Mouse (Mus musculus) myocyte (in vitro differentiated cells): ENCODE results near the gene Wwox.

Experiments used
- CEBPB ChIP-seq: IDR thresholded peaks from 2 replicates; pipeline ENCODE4 v1.6.1; 2011; ENCODE audit warnings: mild to moderate bottlenecking, moderate library complexity; ENCODE audit not compliant: poor library complexity, insufficient read depth, severe bottlenecking
- MAX ChIP-seq: IDR thresholded peaks from one replicate; pipeline ENCODE4 v1.6.1; 2011; ENCODE audit warnings: low read depth, mild to moderate bottlenecking, control low read depth
- MYOG ChIP-seq, 3 experiments: IDR thresholded peaks; one replicate each; pipeline ENCODE4 v1.6.1; 2011; ENCODE audit warnings: control low read depth in 2 of 3, low read depth in 2 of 3, mild to moderate bottlenecking in 2 of 3; ENCODE audit not compliant: insufficient read length in 2 of 3, control insufficient read depth in 1 of 3, insufficient read depth in 1 of 3
- POLR2A ChIP-seq: IDR thresholded peaks from one replicate; pipeline ENCODE4 v1.6.1; 2011; ENCODE audit warnings: low read depth, mild to moderate bottlenecking, control low read depth, moderate library complexity; ENCODE audit not compliant: insufficient read length
- POLR2AphosphoS2 ChIP-seq: IDR thresholded peaks from one replicate; pipeline ENCODE4 v1.6.1; 2011; ENCODE audit warnings: low read depth, control low read depth; ENCODE audit not compliant: insufficient read length
- TCF12 ChIP-seq: IDR thresholded peaks from one replicate; pipeline ENCODE4 v1.6.1; 2011; ENCODE audit warnings: mild to moderate bottlenecking, control low read depth; ENCODE audit not compliant: poor library complexity, insufficient read depth, severe bottlenecking
- USF1 ChIP-seq: IDR thresholded peaks from one replicate; pipeline ENCODE4 v1.6.1; 2011; ENCODE audit warnings: low read depth, mild to moderate bottlenecking, control low read depth, moderate library complexity

DNA sequence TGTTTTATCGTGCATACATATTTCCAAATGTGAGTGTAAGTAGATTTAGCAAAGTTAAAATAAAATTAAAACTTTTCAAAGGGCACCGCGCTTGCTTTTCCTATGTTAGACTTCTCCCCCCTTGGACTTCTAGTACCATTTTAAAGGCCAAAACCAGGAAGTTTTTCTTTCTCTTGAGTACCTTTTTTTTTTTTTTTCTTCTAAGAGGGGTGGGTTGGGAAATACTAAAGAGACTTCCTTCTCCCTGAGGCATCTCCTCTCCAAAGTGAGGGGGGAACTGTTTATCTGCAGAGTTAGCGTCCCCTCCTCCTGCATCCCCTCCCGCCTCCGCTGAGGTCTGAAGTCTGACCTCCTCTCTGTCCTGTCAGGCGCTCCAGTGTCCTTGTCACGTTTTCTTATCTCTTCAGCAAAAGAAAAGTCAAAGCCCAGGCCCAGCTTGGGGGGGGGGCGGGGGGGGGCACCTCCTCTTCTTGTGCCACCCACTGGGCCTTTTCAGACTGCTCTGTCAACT lies 437.3 kb downstream of the Wwox start:
- TF ChIP-seq POLR2A (no peak), TCF12 (no peak), CEBPB (no peak), MYOG (IDR thresholded peaks at IDR 0.05; ENCODE audit: control insufficient read depth in 1 of 3, insufficient read depth in 1 of 3, insufficient read length in 2 of 3, low read depth in 2 of 3) (no peak), MAX (no peak), POLR2AphosphoS2 (no peak), USF1 (no peak)
